1 mouse cellular context compared by ENCODE assay signal in the genomic region with DNA sequence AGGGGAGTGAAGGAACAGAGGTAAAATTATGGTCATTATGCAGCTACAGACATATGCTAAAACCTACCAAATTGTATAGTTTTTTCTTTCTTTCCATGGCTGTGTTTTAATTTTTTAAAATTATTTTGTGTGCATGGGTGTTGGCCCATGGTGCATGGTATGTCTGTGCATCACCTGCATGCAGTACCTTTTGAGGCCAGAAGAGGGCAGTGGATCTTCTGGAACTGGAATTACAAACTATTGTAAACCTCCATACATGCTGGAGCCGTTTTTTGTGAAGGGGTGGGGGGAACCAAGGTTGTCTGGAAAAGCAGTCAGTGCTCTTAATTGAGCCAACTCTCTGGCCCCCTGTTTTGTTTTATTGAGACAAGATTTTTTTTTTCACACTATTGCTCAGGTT.
TF ChIP-seq lines count a peak whose summit lies in the region.

No protein-coding gene starts in this region.

TF ChIP-seq in CH12.LX, 34 proteins besides CTCF, POLR2A, EP300 and RAD21 (continued from another document):
- TF ChIP-seq SMC3 (IDR thresholded peaks at IDR 0.05; ENCODE audit: low read depth, low read length) = peak; percentile 80
- peak; percentile 45; the same call in 1 of the 2 replicates for TF ChIP-seq ZC3H11A (IDR thresholded peaks at IDR 0.05; ENCODE audit: low read depth, low read length)
- no peak for TF ChIP-seq MEF2A (IDR thresholded peaks at IDR 0.05; ENCODE audit: borderline replicate concordance, low read depth, low read length)
